Mouse (Mus musculus) heart, embryonic 14.5 days (tissue): ENCODE data around the gene Thrb. TPM values are rescaled to one million over a fixed set of nuclear protein-coding genes. Genes with fewer than 3 reads are reported as not detected.

Experiments
- ATAC-seq: fragments of 200-750 bp; cut with Nextera tagmentation; 2 replicates; pipeline ENCODE4 v1.8.0; 2017; ENCODE audit warnings: low read depth, moderate TSS enrichment; ENCODE audit not compliant: insufficient number of reproducible peaks, insufficient read depth, low FRiP score
- H3K27ac ChIP-seq, 2 experiments: fragments of 200-500 bp in 1 of 2; fragments of 300-500 bp in 1 of 2; sonication (generic) in 1 of 2; replicated peaks in 1 of 2; 2 replicates each; pipeline ENCODE4 v1.5.1; 2012 to 2014; ENCODE audit warnings: low read depth in 2 of 2, low read length in 2 of 2, control low read depth in 1 of 2, mild to moderate bottlenecking in 1 of 2, mixed read lengths in 1 of 2; ENCODE audit not compliant: control insufficient read depth in 1 of 2, insufficient read depth in 1 of 2
- H3K27me3 ChIP-seq: fragments of 300-500 bp; sonication (generic); 2 replicates; pipeline ENCODE4 v1.6.1; 2014; ENCODE audit warnings: mild to moderate bottlenecking, low read length, control low read depth; ENCODE audit not compliant: control insufficient read depth, insufficient read depth
- H3K36me3 ChIP-seq: fragments of 300-500 bp; sonication (generic); 2 replicates; pipeline ENCODE4 v1.6.1; 2014; ENCODE audit warnings: mild to moderate bottlenecking, control low read depth, low read length, mixed read lengths; ENCODE audit not compliant: control insufficient read depth, insufficient read depth
- H3K4me1 ChIP-seq, 2 experiments: fragments of 200-500 bp in 1 of 2; fragments of 300-500 bp in 1 of 2; sonication (generic) in 1 of 2; 2 replicates each; pipeline ENCODE4 v1.6.1; 2012 to 2014; ENCODE audit warnings: low read length in 2 of 2, control low read depth in 1 of 2, mixed read lengths in 1 of 2; ENCODE audit not compliant: control insufficient read depth in 2 of 2, insufficient read depth in 2 of 2
- H3K4me2 ChIP-seq: fragments of 300-500 bp; sonication (generic); 2 replicates; pipeline ENCODE4 v1.6.1; 2014; ENCODE audit warnings: mild to moderate bottlenecking, low read length
- H3K4me3 ChIP-seq, 2 experiments: fragments of 200-500 bp in 1 of 2; fragments of 300-500 bp in 1 of 2; sonication (generic) in 1 of 2; 2 replicates each; pipeline ENCODE4 v1.5.1; 2012 to 2014; ENCODE audit warnings: low read length in 2 of 2, mild to moderate bottlenecking in 2 of 2, control low read depth in 1 of 2, low read depth in 1 of 2, moderate library complexity in 1 of 2; ENCODE audit not compliant: control insufficient read depth in 1 of 2, insufficient read depth in 1 of 2
- H3K9ac ChIP-seq: fragments of 300-500 bp; sonication (generic); 2 replicates; pipeline ENCODE4 v1.6.1; 2014; ENCODE audit warnings: mild to moderate bottlenecking, low read length
- H3K9me3 ChIP-seq: fragments of 300-500 bp; sonication (generic); 2 replicates; pipeline ENCODE4 v1.6.1; 2016; ENCODE audit warnings: low read length, control low read depth; ENCODE audit not compliant: control insufficient read depth
- WGBS: fragments of 180-500 bp; shearing (Covaris S2); extraction: QIAGEN DNeasy Blood & Tissue Kit; methylation state at CpG from one replicate; pipeline ENCODE4 v1.1.7; 2014; 5-methylcytosine and 5-hydroxymethylcytosine counted together
- polyA plus RNA-seq: library from polyadenylated mRNA; unstranded; fragments of >200 nt; fragmentation: Nextera tagmentation; extraction: Ambion mirVana; gene quantifications from 2 replicates; pipeline ENCODE4 v1.2.1, GENCODE M21; 2014

The Thrb gene
- polyA plus RNA-seq, 1 experiment from 2014 or later, result 1.5 TPM

DNA sequence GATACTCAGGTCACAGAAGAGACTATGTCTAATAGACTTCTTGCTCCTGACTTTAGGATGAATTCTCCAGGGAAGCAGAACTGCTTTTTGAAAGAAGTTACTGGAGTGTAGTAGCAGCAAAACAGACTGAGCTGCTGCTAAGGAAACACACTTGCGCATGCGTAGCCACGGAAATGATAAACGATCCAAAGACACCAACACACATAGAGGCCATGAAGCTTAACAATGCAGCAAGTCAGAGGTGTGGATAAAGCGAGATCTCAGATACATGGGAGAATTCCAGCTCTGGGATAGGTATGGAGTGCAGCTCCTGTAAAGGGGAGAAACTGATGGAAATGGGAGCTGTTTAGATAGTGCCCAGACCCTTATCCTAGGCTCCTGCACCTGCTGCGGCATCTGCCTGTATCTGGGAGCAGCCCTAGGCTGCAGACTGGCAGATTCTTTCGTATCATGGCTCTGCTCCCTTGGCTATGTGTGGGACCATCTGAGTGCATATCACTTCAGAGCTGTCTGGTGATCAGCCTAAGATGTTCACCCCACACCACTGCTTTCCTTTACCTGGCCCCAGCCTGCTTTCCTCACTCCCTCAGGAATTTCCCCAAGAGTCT is 53.3 kb downstream of the Thrb start:
- 87% methylated on average over 7 of the region's 7 CpGs for WGBS
- 0 out of 2 replicates have a peak, but pooled peaks cover 3% of the 10 kb centered on the region for H3K9me3 ChIP-seq
- H3K4me1 ChIP-seq, result no peaks in the 10 kb centered on the region

DNA sequence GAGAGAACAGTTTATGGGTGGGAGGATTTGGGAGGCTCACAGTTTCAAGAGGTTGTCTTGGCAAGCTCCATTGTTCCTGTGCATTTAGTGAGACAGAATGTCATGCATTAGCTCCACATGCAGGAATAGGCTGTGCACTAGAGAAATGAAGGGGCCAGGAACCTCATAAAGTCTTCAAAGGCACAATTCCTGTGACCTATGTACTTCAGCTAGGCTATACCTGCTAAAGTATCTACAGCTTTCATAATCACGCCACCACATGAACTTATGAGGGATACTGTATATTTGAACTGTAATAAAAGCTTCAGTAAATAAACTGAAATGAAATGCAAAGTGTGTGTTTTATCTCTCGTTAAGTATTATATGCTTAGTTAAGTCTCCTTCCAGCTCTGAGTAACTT is 59.4 kb downstream of the Thrb start:
- no peak overlapping the region for H3K4me2 ChIP-seq
- H3K9ac ChIP-seq, result no peak overlapping the region
- WGBS, result 75% methylated on average over 2 of the region's 2 CpGs
- H3K4me3 ChIP-seq, result no peak overlapping the region
- no peaks in the 10 kb centered on the region for H3K4me1 ChIP-seq
- no peak for ATAC-seq
- no peak overlapping the region for H3K27ac ChIP-seq
- 0 out of 2 replicates have a peak, but pooled peaks cover 3% of the 10 kb centered on the region for H3K9me3 ChIP-seq
- H3K27me3 ChIP-seq, result no peaks in the 10 kb centered on the region
- H3K36me3 ChIP-seq, result no peaks in the 10 kb centered on the region

More for the DNA sequence above, 53.3 kb downstream of the Thrb start:
- Histone ChIP-seq H3K27me3 (no peaks in the 10 kb centered on the region), H3K27ac (no peak overlapping the region), H3K9ac (no peak overlapping the region), H3K36me3 (no peaks in the 10 kb centered on the region), H3K4me3 (no peak overlapping the region), H3K4me2 (no peak overlapping the region)
- ATAC-seq, result no peak; the same call in 1 of the 2 replicates

DNA sequence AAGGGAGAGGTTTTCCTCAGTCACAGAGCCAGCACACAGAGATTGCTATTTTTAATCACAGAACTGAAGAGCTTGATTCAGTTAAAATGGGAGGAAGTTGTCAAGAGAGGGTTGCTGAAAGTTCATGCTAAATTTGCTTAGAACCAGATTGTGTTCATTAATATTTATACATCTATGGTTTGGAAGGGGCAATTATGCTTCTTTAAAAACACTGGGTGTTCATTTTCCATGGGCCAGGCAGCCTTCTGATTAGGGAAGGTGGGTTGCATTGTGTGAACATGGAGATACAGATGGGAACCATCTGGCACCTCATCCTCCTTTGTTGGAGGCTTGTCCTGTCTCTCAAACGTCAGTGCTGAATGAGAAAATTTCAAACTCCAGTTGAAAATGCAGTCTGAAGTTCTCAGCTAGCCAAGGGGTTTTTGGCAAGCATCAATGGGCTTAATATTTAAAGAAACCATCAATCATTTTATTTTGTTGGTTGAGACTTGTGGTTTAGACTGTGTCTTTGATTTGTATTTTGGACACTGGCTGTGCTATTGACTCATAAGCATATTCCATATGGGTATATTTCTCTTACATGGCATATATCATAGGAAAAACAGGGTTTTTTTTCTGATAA is 62.9 kb downstream of the Thrb start:
- Histone ChIP-seq H3K4me1 (no peaks in the 10 kb centered on the region), H3K36me3 (no peaks in the 10 kb centered on the region), H3K4me3 (no peak overlapping the region), H3K4me2 (no peak overlapping the region), H3K9me3 (no peaks in the 10 kb centered on the region), H3K9ac (no peak overlapping the region), H3K27ac (no peak overlapping the region), H3K27me3 (no peaks in the 10 kb centered on the region)
- no peak for ATAC-seq
- 33% methylated on average over 1 of the region's 1 CpGs for WGBS

DNA sequence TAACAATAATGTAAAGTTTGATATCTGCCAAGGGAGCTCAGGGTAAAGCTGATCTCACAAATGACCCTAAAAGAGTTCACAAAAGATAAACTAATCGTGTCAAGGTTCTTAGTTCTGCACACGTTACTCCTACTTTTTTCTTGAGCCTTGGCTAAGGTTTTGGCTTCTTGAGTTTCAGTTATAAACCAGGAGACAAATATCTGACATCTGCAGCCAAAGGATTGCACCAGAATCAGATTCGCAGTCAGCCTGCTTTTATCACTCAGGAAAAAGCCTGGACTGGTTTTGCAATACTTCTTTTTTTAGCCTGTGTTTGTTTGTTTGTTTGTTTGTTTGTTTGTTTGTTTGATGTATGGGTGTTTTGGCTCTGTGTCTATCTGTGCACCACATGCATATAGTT is 64.5 kb downstream of the Thrb start:
- Histone ChIP-seq H3K27me3 (no peaks in the 10 kb centered on the region), H3K4me2 (no peak overlapping the region), H3K9ac (no peak overlapping the region), H3K27ac (no peak overlapping the region), H3K4me3 (no peak overlapping the region), H3K36me3 (no peaks in the 10 kb centered on the region), H3K4me1 (no peaks in the 10 kb centered on the region), H3K9me3 (no peaks in the 10 kb centered on the region)
- 75% methylated on average over 3 of the region's 3 CpGs for WGBS
- no peak for ATAC-seq

DNA sequence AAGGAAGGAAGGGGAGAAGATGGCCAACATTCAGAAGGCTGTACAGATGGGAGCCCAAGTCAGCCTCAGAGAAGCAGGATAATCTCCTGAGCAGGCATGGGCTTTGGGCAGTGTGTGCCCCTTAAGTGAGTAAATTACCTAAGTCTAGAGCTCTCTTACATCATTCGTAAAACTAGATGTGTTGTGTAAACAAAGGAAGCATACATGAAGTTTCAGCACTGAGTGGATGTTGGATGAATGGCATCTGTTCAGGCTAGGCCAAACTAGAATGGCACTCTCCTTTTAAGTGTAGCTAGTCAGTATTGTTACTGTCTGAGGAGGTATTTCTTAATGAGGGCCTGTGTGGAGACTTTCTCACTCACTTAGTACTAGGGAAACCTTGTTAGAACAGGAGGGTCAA is 66.8 kb downstream of the Thrb start:
- H3K4me1 ChIP-seq, result no peaks in the 10 kb centered on the region
- no peak overlapping the region for H3K27ac ChIP-seq
- no peak overlapping the region for H3K4me3 ChIP-seq
- H3K27me3 ChIP-seq, result no peaks in the 10 kb centered on the region
- H3K36me3 ChIP-seq, result no peaks in the 10 kb centered on the region
- no peak overlapping the region for H3K4me2 ChIP-seq
- no peak overlapping the region for H3K9ac ChIP-seq
- no peak for ATAC-seq
- 76% methylated on average over 1 of the region's 1 CpGs for WGBS
- H3K9me3 ChIP-seq, result no peaks in the 10 kb centered on the region

DNA sequence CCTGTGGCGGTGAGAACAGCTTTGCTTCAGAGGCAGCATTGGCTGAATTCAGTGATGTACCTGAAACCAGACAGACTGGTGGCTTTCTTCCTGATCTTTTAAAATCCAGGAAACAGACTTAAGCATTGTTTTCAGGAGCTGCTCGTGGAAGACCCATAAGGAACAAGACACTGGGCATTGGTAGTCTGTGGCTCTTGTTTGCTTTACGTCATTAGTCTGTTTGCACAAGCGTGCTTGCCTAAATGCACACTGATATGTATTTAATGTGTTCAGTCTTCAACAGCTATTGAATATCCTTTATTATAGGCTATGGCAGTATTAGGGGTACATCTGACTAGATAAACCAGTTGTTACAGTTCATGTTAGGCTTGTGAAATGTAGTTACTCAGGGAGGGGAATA is 67.8 kb downstream of the Thrb start:
- 73% methylated on average over 4 of the region's 4 CpGs for WGBS
- no peak for ATAC-seq

DNA sequence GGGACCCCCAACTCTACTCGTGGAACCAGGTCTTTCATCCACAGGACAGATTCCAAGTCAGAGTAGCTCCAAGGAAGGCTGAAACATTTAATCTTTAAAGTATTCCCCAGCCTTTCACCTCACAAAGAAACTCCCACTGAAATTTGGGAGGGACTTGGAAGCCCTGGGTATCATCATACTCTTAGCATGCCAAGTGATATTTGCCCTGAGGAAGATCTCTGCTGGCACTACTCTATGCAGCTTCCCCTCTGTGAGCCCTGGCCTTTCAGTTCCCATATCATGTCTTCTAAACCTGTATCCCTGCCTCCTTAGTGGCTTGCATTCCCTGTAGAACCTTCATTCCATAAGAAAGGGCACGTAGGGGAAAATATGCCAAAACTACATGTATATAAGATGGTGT is 68.8 kb downstream of the Thrb start:
- 69% methylated on average over 2 of the region's 2 CpGs for WGBS

More for the DNA sequence above, 67.8 kb downstream of the Thrb start:
- Histone ChIP-seq H3K4me3 (no peak overlapping the region), H3K4me2 (no peak overlapping the region), H3K4me1 (no peaks in the 10 kb centered on the region), H3K9ac (no peak overlapping the region), H3K27me3 (no peaks in the 10 kb centered on the region), H3K27ac (no peak overlapping the region), H3K9me3 (no peaks in the 10 kb centered on the region), H3K36me3 (no peaks in the 10 kb centered on the region)

DNA sequence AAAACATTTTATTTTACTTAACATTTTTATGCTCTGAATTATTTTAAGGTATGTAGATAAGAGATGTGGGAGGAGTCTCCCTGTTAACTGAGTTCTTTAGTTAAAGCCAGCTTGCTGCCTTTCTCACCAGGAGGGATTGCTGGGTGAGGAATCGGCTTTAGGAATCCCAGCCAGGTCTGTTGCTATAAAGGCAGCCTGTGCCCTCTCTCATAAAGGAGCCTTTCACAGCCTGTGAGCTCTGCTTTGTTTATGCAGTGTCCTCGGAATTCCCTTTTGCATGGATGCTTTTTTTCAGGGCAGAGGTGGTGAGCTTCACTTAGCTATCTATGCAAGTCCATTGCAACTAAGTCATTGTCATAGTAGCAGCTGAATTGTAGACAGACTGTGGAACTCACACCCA is 71.0 kb downstream of the Thrb start:
- 18% methylated on average over 2 of the region's 2 CpGs for WGBS
- Histone ChIP-seq H3K4me2 (no peak overlapping the region), H3K4me3 (no peak overlapping the region), H3K27me3 (no peaks in the 10 kb centered on the region), H3K27ac (no peak overlapping the region), H3K9ac (no peak overlapping the region), H3K36me3 (no peaks in the 10 kb centered on the region), H3K9me3 (no peaks in the 10 kb centered on the region), H3K4me1 (no peaks in the 10 kb centered on the region)
- ATAC-seq, result no peak

More for the DNA sequence above, 68.8 kb downstream of the Thrb start:
- H3K36me3 ChIP-seq, result no peaks in the 10 kb centered on the region
- no peak overlapping the region for H3K4me2 ChIP-seq
- no peaks in the 10 kb centered on the region for H3K4me1 ChIP-seq
- H3K4me3 ChIP-seq, result no peak overlapping the region
- no peak for ATAC-seq
- H3K9ac ChIP-seq, result no peak overlapping the region
- no peaks in the 10 kb centered on the region for H3K27me3 ChIP-seq
- H3K27ac ChIP-seq, result no peak overlapping the region
- no peaks in the 10 kb centered on the region for H3K9me3 ChIP-seq
